Mouse (Mus musculus): ENCODE measurements around the gene Tsnaxip1. TPM values are rescaled to one million over a fixed set of nuclear protein-coding genes. Genes with fewer than 3 reads are reported as not detected.

Gene Tsnaxip1
- polyA plus RNA-seq, 1 experiment, result not detected

- Histone ChIP-seq H3K4me3 (ENCODE audit: low read depth, low read length) (peak within 1 kb of the TSS; percentile 81), H3K27ac (ENCODE audit: insufficient read depth, low read depth, low read length) (peak within 1 kb of the TSS; percentile 90), H3K27me3 (ENCODE audit: control insufficient read depth, insufficient read depth, low read length) (no peaks in the 10 kb centered on the region), H3K36me3 (ENCODE audit: control insufficient read depth, insufficient read depth, low read length) (no peaks in the 10 kb centered on the region), H3K4me1 (ENCODE audit: control insufficient read depth, insufficient read depth, insufficient read length, low read length) (peaks cover 16% of the 10 kb centered on the region)
- no peak for TF ChIP-seq CTCF (IDR thresholded peaks at IDR 0.05; ENCODE audit: extremely low read depth, insufficient read length, insufficient replicate concordance, low read depth, low read length)
- peak; percentile 49; the same call in 1 of the 2 replicates for TF ChIP-seq POLR2A (IDR thresholded peaks at IDR 0.05; ENCODE audit: low read depth, low read length)
- WGBS, result under 1% methylated on average over 58 of the region's 59 CpGs
Observed at GRCm38 (mm10) chr8:105860143-105860981, 32.8 kb downstream of the Tsnaxip1 start, which contains the start of gene Nutf2. Nutf2 (plus strand) TSS chr8:105860580.

- WGBS, result 0% methylated on average over 1 of the region's 1 CpGs
- H3K4me1 ChIP-seq (ENCODE audit: control insufficient read depth, insufficient read depth, insufficient read length, low read length), result peaks cover 7% of the 10 kb centered on the region; the same call in 1 of the 2 replicates
- no peak overlapping the region for H3K27ac ChIP-seq (ENCODE audit: insufficient read depth, low read depth, low read length)
- no peaks in the 10 kb centered on the region for H3K27me3 ChIP-seq (ENCODE audit: control insufficient read depth, insufficient read depth, low read length)
- H3K36me3 ChIP-seq (ENCODE audit: control insufficient read depth, insufficient read depth, low read length), result peaks cover 3% of the 10 kb centered on the region; the same call in 1 of the 2 replicates
- no peak overlapping the region for H3K4me3 ChIP-seq (ENCODE audit: low read depth, low read length)
- TF ChIP-seq CTCF (IDR thresholded peaks at IDR 0.05; ENCODE audit: extremely low read depth, insufficient read length, insufficient replicate concordance, low read depth, low read length), result no peak
- no peak for TF ChIP-seq POLR2A (IDR thresholded peaks at IDR 0.05; ENCODE audit: low read depth, low read length)
Observed at GRCm38 (mm10) chr8:105861951-105862350, 34.4 kb downstream of the Tsnaxip1 start.

GRCm38 (mm10) chr8:105866364-105867029, 39.0 kb downstream of the Tsnaxip1 start:
- WGBS, result 72% methylated on average over 6 of the region's 6 CpGs
- Histone ChIP-seq H3K4me1 (ENCODE audit: control insufficient read depth, insufficient read depth, insufficient read length, low read length) (peaks cover 6% of the 10 kb centered on the region; the same call in 1 of the 2 replicates), H3K4me3 (ENCODE audit: low read depth, low read length) (no peak overlapping the region), H3K27me3 (ENCODE audit: control insufficient read depth, insufficient read depth, low read length) (no peaks in the 10 kb centered on the region), H3K27ac (ENCODE audit: insufficient read depth, low read depth, low read length) (no peak overlapping the region), H3K36me3 (ENCODE audit: control insufficient read depth, insufficient read depth, low read length) (peaks cover 8% of the 10 kb centered on the region)
- TF ChIP-seq POLR2A (IDR thresholded peaks at IDR 0.05; ENCODE audit: low read depth, low read length), result no peak
- peak; percentile 25; the same call in 1 of the 2 replicates for TF ChIP-seq CTCF (IDR thresholded peaks at IDR 0.05; ENCODE audit: extremely low read depth, insufficient read length, insufficient replicate concordance, low read depth, low read length)

- Histone ChIP-seq H3K27ac (ENCODE audit: insufficient read depth, low read depth, low read length) (no peak overlapping the region), H3K4me3 (ENCODE audit: low read depth, low read length) (no peak overlapping the region), H3K27me3 (ENCODE audit: control insufficient read depth, insufficient read depth, low read length) (no peaks in the 10 kb centered on the region), H3K36me3 (ENCODE audit: control insufficient read depth, insufficient read depth, low read length) (peaks cover 24% of the 10 kb centered on the region), H3K4me1 (ENCODE audit: control insufficient read depth, insufficient read depth, insufficient read length, low read length) (no peaks in the 10 kb centered on the region)
- TF ChIP-seq CTCF (IDR thresholded peaks at IDR 0.05; ENCODE audit: extremely low read depth, insufficient read length, insufficient replicate concordance, low read depth, low read length) (no peak), POLR2A (IDR thresholded peaks at IDR 0.05; ENCODE audit: low read depth, low read length) (no peak)
- 77% methylated on average over 6 of the region's 6 CpGs for WGBS
Observed at GRCm38 (mm10) chr8:105874301-105874700, 46.8 kb downstream of the Tsnaxip1 start.

DNA sequence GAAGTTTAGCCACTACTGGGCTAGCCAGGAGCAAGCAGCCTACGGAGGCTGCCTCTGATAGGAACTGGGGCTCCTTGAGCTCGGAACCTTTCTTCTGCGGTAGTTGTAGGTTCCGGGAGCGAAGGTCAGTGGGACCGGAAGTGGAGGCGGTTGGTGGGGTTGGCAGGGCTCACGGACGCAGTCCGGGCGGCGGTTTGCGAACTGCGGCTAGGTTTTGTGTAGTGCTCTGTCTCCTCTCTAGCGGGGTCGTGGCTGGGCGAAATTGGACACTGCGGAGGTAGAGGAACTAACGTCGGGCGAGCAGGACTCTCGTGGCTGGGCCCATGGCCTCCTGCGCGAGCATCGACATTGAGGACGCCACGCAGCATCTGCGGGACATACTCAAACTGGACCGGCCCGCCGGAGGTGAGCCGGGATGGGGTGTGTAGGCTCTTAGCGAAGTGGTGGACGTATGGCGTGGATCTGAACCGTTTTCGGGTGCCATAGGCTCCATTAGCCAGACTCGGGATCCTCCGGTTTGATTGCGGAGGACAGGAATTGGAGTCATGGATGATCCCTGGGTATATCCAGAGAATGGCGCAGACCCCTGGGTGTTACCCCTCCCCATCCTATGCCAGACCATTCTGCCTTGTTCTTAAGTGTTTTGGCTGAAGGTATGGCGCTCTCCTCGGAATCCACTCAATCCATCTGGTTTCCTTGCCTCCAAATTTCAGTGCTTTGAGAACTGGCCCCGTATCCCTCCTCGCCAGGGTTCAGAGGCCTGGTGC, 53.4 kb downstream of the Tsnaxip1 start, which contains the start of gene Edc4:
Edc4 (plus strand) TSS at position 128 of the 767 bp plus-strand sequence.
- Histone ChIP-seq H3K4me1 (ENCODE audit: control insufficient read depth, insufficient read depth, insufficient read length, low read length) (peaks cover 7% of the 10 kb centered on the region; the same call in 1 of the 2 replicates), H3K27ac (ENCODE audit: insufficient read depth, low read depth, low read length) (no peak within 1 kb of the TSS), H3K27me3 (ENCODE audit: control insufficient read depth, insufficient read depth, low read length) (no peaks in the 10 kb centered on the region), H3K36me3 (ENCODE audit: control insufficient read depth, insufficient read depth, low read length) (peaks cover 32% of the 10 kb centered on the region), H3K4me3 (ENCODE audit: low read depth, low read length) (peak within 1 kb of the TSS; percentile 76)
- TF ChIP-seq CTCF (IDR thresholded peaks at IDR 0.05; ENCODE audit: extremely low read depth, insufficient read length, insufficient replicate concordance, low read depth, low read length), result no peak
- peak; percentile 89 for TF ChIP-seq POLR2A (IDR thresholded peaks at IDR 0.05; ENCODE audit: low read depth, low read length)
- WGBS, result 1% methylated on average over 45 of the region's 45 CpGs

- H3K4me3 ChIP-seq (ENCODE audit: low read depth, low read length), result no peak overlapping the region
- TF ChIP-seq CTCF (IDR thresholded peaks at IDR 0.05; ENCODE audit: extremely low read depth, insufficient read length, insufficient replicate concordance, low read depth, low read length) (no peak), POLR2A (IDR thresholded peaks at IDR 0.05; ENCODE audit: low read depth, low read length) (no peak)
- peaks cover 70% of the 10 kb centered on the region for H3K36me3 ChIP-seq (ENCODE audit: control insufficient read depth, insufficient read depth, low read length)
- H3K27me3 ChIP-seq (ENCODE audit: control insufficient read depth, insufficient read depth, low read length), result no peaks in the 10 kb centered on the region
- 93% methylated on average over 12 of the region's 12 CpGs for WGBS
- no peaks in the 10 kb centered on the region for H3K4me1 ChIP-seq (ENCODE audit: control insufficient read depth, insufficient read depth, insufficient read length, low read length)
- H3K27ac ChIP-seq (ENCODE audit: insufficient read depth, low read depth, low read length), result no peak overlapping the region
Observed at GRCm38 (mm10) chr8:105889756-105890465, 62.4 kb downstream of the Tsnaxip1 start.
